In genomic region chr5:124031068-124031955, GRCm38 (mm10) we compare ENCODE assay signal across 7 mouse cellular contexts. TPM values are rescaled to one million over a fixed set of nuclear protein-coding genes. Genes with fewer than 3 reads are reported as not detected.
DNase-seq lines count a peak whose midpoint lies in the region; ATAC-seq lines count a peak whose summit lies in the region.

No protein-coding gene starts in this region.

- H3K27ac ChIP-seq in lung, embryonic 16.5 days (ENCODE audit: low read length) = peak overlapping the region; percentile 92
- H3K27ac ChIP-seq in intestine, embryonic 16.5 days (ENCODE audit: low read length) = peak overlapping the region; percentile 87

- no peaks in the 10 kb centered on the region for H3K36me3 ChIP-seq in lung, embryonic 16.5 days (ENCODE audit: control insufficient read depth, insufficient read depth, low read length)
- no peaks in the 10 kb centered on the region for H3K36me3 ChIP-seq in intestine, embryonic 16.5 days (ENCODE audit: control insufficient read depth, insufficient read depth, low read length)

- 1% methylated on average over 25 of the region's 26 CpGs for WGBS in lung, embryonic 16.5 days
- WGBS in intestine, embryonic 16.5 days = 1% methylated on average over 26 of the region's 26 CpGs

- H3K27me3 ChIP-seq in lung, embryonic 16.5 days (ENCODE audit: control insufficient read depth, insufficient read depth, low read depth, low read length) = no peaks in the 10 kb centered on the region
- H3K27me3 ChIP-seq in intestine, embryonic 16.5 days (replicated peaks; ENCODE audit: control insufficient read depth, insufficient read depth, low read length) = no peaks in the 10 kb centered on the region

- peak overlapping the region; percentile 84 for H3K4me3 ChIP-seq in lung, embryonic 16.5 days (ENCODE audit: low read length)
- H3K4me3 ChIP-seq in intestine, embryonic 16.5 days (ENCODE audit: low read length) = peak overlapping the region; percentile 91

- H3K9ac ChIP-seq in lung, embryonic 16.5 days (ENCODE audit: low read length) = peak overlapping the region; percentile 98
- H3K9ac ChIP-seq in intestine, embryonic 16.5 days (ENCODE audit: low read depth, low read length) = peak overlapping the region; percentile 98

- H3K9me3 ChIP-seq in lung, embryonic 16.5 days (ENCODE audit: control insufficient read depth, low read length) = no peaks in the 10 kb centered on the region
- no peaks in the 10 kb centered on the region for H3K9me3 ChIP-seq in intestine, embryonic 16.5 days (ENCODE audit: control insufficient read depth, low read length)

- ATAC-seq in lung, embryonic 16.5 days (ENCODE audit: low read depth) = peak; percentile 24
- peak; percentile 86 for ATAC-seq in erythroid progenitor cell, adult 5-6 weeks (replicated peaks; ENCODE audit: low FRiP score, poor library complexity, severe bottlenecking)
- peak; percentile 56 for ATAC-seq in intestine, embryonic 16.5 days
- 0 out of 2 replicates have a peak, but pooled peaks have one; percentile 18 for ATAC-seq in monocyte, adult 5-6 weeks (replicated peaks; ENCODE audit: insufficient number of reproducible peaks, low FRiP score, low TSS enrichment, poor library complexity, severe bottlenecking)

- no peak for DNase-seq in lung, postnatal 25 days (ENCODE audit: low spot score)
- peak; percentile 34 for DNase-seq in adipocyte (ENCODE audit: low spot score)
- no peak for DNase-seq in frontal cortex, postnatal 14 days (ENCODE audit: low spot score in 2 of 2)

- H3K4me1 ChIP-seq in lung, embryonic 16.5 days (replicated peaks; ENCODE audit: control insufficient read depth, insufficient read depth, low read length) = peaks cover 36% of the 10 kb centered on the region
- H3K4me1 ChIP-seq in intestine, embryonic 16.5 days (ENCODE audit: control insufficient read depth, insufficient read depth, low read length) = peaks cover 31% of the 10 kb centered on the region

- H3K4me2 ChIP-seq in lung, embryonic 16.5 days (ENCODE audit: low read depth, low read length) = peak overlapping the region; percentile 82
- H3K4me2 ChIP-seq in intestine, embryonic 16.5 days (ENCODE audit: low read depth, low read length) = peak overlapping the region; percentile 79

RNA-seq across cellular contexts. Expression of gene Vps37b, which starts 0.8 kb away (rescaled TPM):
- 39.2 and 41.6 TPM in 2 replicates for polyA plus RNA-seq in lung, embryonic 16.5 days (2015; fragmentation: Nextera tagmentation; extraction: Ambion mirVana)
- total RNA-seq in erythroid progenitor cell, adult 5-6 weeks (2015; ENCODE audit: low replicate concordance) = 15.5 TPM in 2 replicates
- total RNA-seq in erythroid progenitor cell, adult 5-6 weeks (2017; ENCODE audit: low replicate concordance) = 7.3 and 9.6 TPM in 2 replicates
- polyA plus RNA-seq in intestine, embryonic 16.5 days (2015; fragmentation: Nextera tagmentation; extraction: Ambion mirVana) = 25.7 and 27.1 TPM in 2 replicates
- 118 to 126 TPM (median 121 TPM) in 3 replicates for total RNA-seq in monocyte, adult 5-6 weeks (2017)

RNA-seq across cellular contexts. Expression of gene Hip1r, which starts 57.9 kb away (rescaled TPM):
- polyA plus RNA-seq in lung, embryonic 16.5 days (2015; fragmentation: Nextera tagmentation; extraction: Ambion mirVana) = 13.8 and 14.5 TPM in 2 replicates
- 0.84 and 2.2 TPM in 2 replicates for total RNA-seq in erythroid progenitor cell, adult 5-6 weeks (2015; ENCODE audit: low replicate concordance)
- total RNA-seq in erythroid progenitor cell, adult 5-6 weeks (2017; ENCODE audit: low replicate concordance) = 8.2 and 18.2 TPM in 2 replicates
- 33.8 and 34.8 TPM in 2 replicates for polyA plus RNA-seq in intestine, embryonic 16.5 days (2015; fragmentation: Nextera tagmentation; extraction: Ambion mirVana)
- total RNA-seq in monocyte, adult 5-6 weeks (2017) = 47.8 to 65.8 TPM (median 64.6 TPM) in 3 replicates

Comparison
In these comparisons a context has a peak if more than half of its experiments do, and no peak if none do; other contexts are left out.
1. ATAC-seq: peak in every context shown above with its lines; median percentile 86 in erythroid progenitor cell, adult 5-6 weeks; 56 in intestine, embryonic 16.5 days; 24 in lung, embryonic 16.5 days; 18 in monocyte, adult 5-6 weeks.